Mouse (Mus musculus) Patski (cell line): ENCODE measurements around the gene Sdr39u1. TPM values are rescaled to one million over a fixed set of nuclear protein-coding genes. Genes with fewer than 3 reads are reported as not detected.

Experiments used
- ATAC-seq: fragments of 100-300 bp; one replicate; pipeline ENCODE4 v1.8.0; 2021
- CTCF ChIA-PET: fragments of 350-600 bp; sonication (Branson Sonifier 250); formaldehyde crosslinking; loops from one replicate; lab custom pipeline; 2022; ENCODE audit warnings: inconsistent platforms; lab: Charles Lee
- POLR2A ChIA-PET: fragments of 350-600 bp; sonication (Branson Sonifier 250); formaldehyde crosslinking; loops from one replicate; lab custom pipeline; 2022; ENCODE audit warnings: antibody characterized with exemption, inconsistent platforms; lab: Charles Lee
- DNase-seq: peaks from one replicate; pipeline ENCODE4 v3.0.0-alpha.2; 2011; ENCODE audit warnings: low read depth, low spot score
- H3K27me3 ChIP-seq: fragments of 371-371 bp; one replicate; pipeline ENCODE4 v1.5.1; 2021
- CTCF ChIP-seq: fragments of 100-300 bp; IDR thresholded peaks from one replicate; pipeline ENCODE4 v1.5.1; 2021
- in situ Hi-C: fragments of 300-500 bp; cut with MboI; formaldehyde crosslinking; loops from 3 replicates; pipeline ENCODE4 v1.11.1; 2018; ENCODE audit warnings: low pct_unique_long_range_greater_than_20kb, mixed read lengths
- polyA plus RNA-seq: library from polyadenylated mRNA; unstranded; gene quantifications from one replicate; pipeline ENCODE4 v1.2.3, GENCODE M21; 2021

Gene Sdr39u1
- polyA plus RNA-seq, 1 experiment from 2014 or later, result 42.4 TPM

- H3K27me3 ChIP-seq, result peaks cover 51% of the 10 kb centered on the region
- no peak for TF ChIP-seq CTCF
- POLR2A ChIA-PET, result interaction anchor here (0.7 kb wide), 1 partner anchor 11 kb away, joined by 3 read pairs; no protein-coding TSS in a partner anchor
- in situ Hi-C loops, result no loop called here
- CTCF ChIA-PET, result interaction anchor here (0.9 to 2.8 kb wide), 12 partner anchors 9 to 96 kb away, joined by 3 to 21 read pairs (median 6); partner anchors contain the start of genes Cbln3, Khnyn and Nfatc4
- DNase-seq, result no peak
- peak; percentile 63 for ATAC-seq
These were observed 26.1 kb downstream of the Sdr39u1 start for GRCm38 (mm10) chr14:55873714-55874683.

- no peak for TF ChIP-seq CTCF
- CTCF ChIA-PET, result interaction anchor here (0.9 to 2.8 kb wide), 10 partner anchors 9 to 95 kb away, joined by 3 to 21 read pairs (median 6); partner anchors contain the start of genes Cbln3, Khnyn and Nfatc4
- in situ Hi-C loops, result no loop called here
- POLR2A ChIA-PET, result no interaction called here
- peaks cover 49% of the 10 kb centered on the region for H3K27me3 ChIP-seq
- ATAC-seq, result no peak
- DNase-seq, result no peak
These were observed 26.8 kb downstream of the Sdr39u1 start for GRCm38 (mm10) chr14:55873242-55873713.

- in situ Hi-C loops, result no loop called here
- DNase-seq, result no peak
- peaks cover 45% of the 10 kb centered on the region for H3K27me3 ChIP-seq
- no peak for ATAC-seq
- CTCF ChIA-PET, result interaction anchor here (1.7 to 2.8 kb wide), 4 partner anchors 8 to 45 kb away, joined by 7 to 21 read pairs (median 12); no protein-coding TSS in a partner anchor
- POLR2A ChIA-PET, result no interaction called here
- TF ChIP-seq CTCF, result no peak
These were observed 27.5 kb downstream of the Sdr39u1 start for GRCm38 (mm10) chr14:55872551-55872950.

- no peak for TF ChIP-seq CTCF
- in situ Hi-C loops, result no loop called here
- ChIA-PET POLR2A (no interaction called here), CTCF (interaction anchor here (2.8 kb wide), 1 partner anchor 46 kb away, joined by 21 read pairs; no protein-coding TSS in a partner anchor)
- ATAC-seq (no peak), DNase-seq (no peak)
- H3K27me3 ChIP-seq, result peaks cover 40% of the 10 kb centered on the region
These were observed 28.1 kb downstream of the Sdr39u1 start for GRCm38 (mm10) chr14:55872039-55872438.

- in situ Hi-C loops, result loop anchor here (5.0 kb wide), 1 partner anchor 92 kb away; no protein-coding TSS in a partner anchor
- TF ChIP-seq CTCF, result no peak
- ChIA-PET POLR2A (no interaction called here), CTCF (no interaction called here)
- H3K27me3 ChIP-seq, result peaks cover 33% of the 10 kb centered on the region
- no peak for DNase-seq
- no peak for ATAC-seq
These were observed 30.6 kb downstream of the Sdr39u1 start for GRCm38 (mm10) chr14:55869538-55869937.

GRCm38 (mm10) chr14:55868230-55869026 lies 31.7 kb downstream of the Sdr39u1 start:
- TF ChIP-seq CTCF, result no peak

GRCm38 (mm10) chr14:55866962-55867361 lies 33.1 kb downstream of the Sdr39u1 start:
- DNase-seq, result no peak
- POLR2A ChIA-PET, result no interaction called here
- TF ChIP-seq CTCF, result no peak
- CTCF ChIA-PET, result interaction anchor here (0.7 to 1.8 kb wide), 2 partner anchors 12 to 50 kb away, joined by 4 read pairs; no protein-coding TSS in a partner anchor
- in situ Hi-C loops, result loop anchor here (5.0 kb wide), 1 partner anchor 90 kb away; no protein-coding TSS in a partner anchor
- no peak for ATAC-seq
- peaks cover 37% of the 10 kb centered on the region for H3K27me3 ChIP-seq

More at GRCm38 (mm10) chr14:55868230-55869026, 31.7 kb downstream of the Sdr39u1 start:
- POLR2A ChIA-PET, result interaction anchor here (0.6 kb wide), 1 partner anchor 12 kb away, joined by 5 read pairs; no protein-coding TSS in a partner anchor
- no peak for DNase-seq
- peaks cover 33% of the 10 kb centered on the region for H3K27me3 ChIP-seq
- in situ Hi-C loops, result loop anchor here (5.0 kb wide), 1 partner anchor 91 kb away; no protein-coding TSS in a partner anchor
- ATAC-seq, result no peak
- CTCF ChIA-PET, result interaction anchor here (0.9 kb wide), 1 partner anchor 88 kb away, joined by 3 read pairs; no protein-coding TSS in a partner anchor

- in situ Hi-C loops, result loop anchor here (5.0 kb wide), 2 partner anchors 41 to 59 kb away; partner anchors contain the start of gene Nfatc4
- POLR2A ChIA-PET, result interaction anchor here (1.2 kb wide), 1 partner anchor 10 kb away, joined by 3 read pairs; no protein-coding TSS in a partner anchor
- TF ChIP-seq CTCF, result no peak
- peak; percentile 71 for ATAC-seq
- H3K27me3 ChIP-seq, result peaks cover 53% of the 10 kb centered on the region
- CTCF ChIA-PET, result interaction anchor here (0.7 to 3.4 kb wide), 9 partner anchors 9 to 83 kb away, joined by 3 to 14 read pairs (median 5); partner anchors contain the start of gene Nfatc4
- DNase-seq, result no peak
These were observed 36.3 kb downstream of the Sdr39u1 start for GRCm38 (mm10) chr14:55863773-55864172.

- peaks cover 54% of the 10 kb centered on the region for H3K27me3 ChIP-seq
- ChIA-PET POLR2A (interaction anchor here (1.2 kb wide), 1 partner anchor 11 kb away, joined by 3 read pairs; no protein-coding TSS in a partner anchor), CTCF (interaction anchor here (1.7 to 3.4 kb wide), 4 partner anchors 11 to 82 kb away, joined by 5 to 14 read pairs (median 8); no protein-coding TSS in a partner anchor)
- in situ Hi-C loops, result loop anchor here (5.0 kb wide), 2 partner anchors 41 to 59 kb away; partner anchors contain the start of gene Nfatc4
- DNase-seq, result no peak
- no peak for ATAC-seq
- TF ChIP-seq CTCF, result no peak
These were observed 37.1 kb downstream of the Sdr39u1 start for GRCm38 (mm10) chr14:55862970-55863369.
